Mouse (Mus musculus) myocyte (in vitro differentiated cells): Measurements from ENCODE around the gene Tecpr1.

Source experiments
- CEBPB ChIP-seq: IDR thresholded peaks from 2 replicates; pipeline ENCODE4 v1.6.1; 2011; ENCODE audit warnings: mild to moderate bottlenecking, moderate library complexity; ENCODE audit not compliant: poor library complexity, insufficient read depth, severe bottlenecking
- E2F4 ChIP-seq: IDR thresholded peaks from one replicate; pipeline ENCODE4 v1.6.1; 2011; ENCODE audit warnings: mild to moderate bottlenecking, control low read depth, moderate library complexity; ENCODE audit not compliant: insufficient read depth
- MYOD1 ChIP-seq, 3 experiments: IDR thresholded peaks; one replicate each; pipeline ENCODE4 v1.6.1; 2011; ENCODE audit warnings: control low read depth in 2 of 3, low read depth in 2 of 3, mild to moderate bottlenecking in 2 of 3, moderate library complexity in 1 of 3; ENCODE audit not compliant: insufficient read length in 2 of 3, control insufficient read depth in 1 of 3
- MYOG ChIP-seq, 3 experiments: IDR thresholded peaks; one replicate each; pipeline ENCODE4 v1.6.1; 2011; ENCODE audit warnings: control low read depth in 2 of 3, low read depth in 2 of 3, mild to moderate bottlenecking in 2 of 3; ENCODE audit not compliant: insufficient read length in 2 of 3, control insufficient read depth in 1 of 3, insufficient read depth in 1 of 3
- POLR2A ChIP-seq: IDR thresholded peaks from one replicate; pipeline ENCODE4 v1.6.1; 2011; ENCODE audit warnings: low read depth, mild to moderate bottlenecking, control low read depth, moderate library complexity; ENCODE audit not compliant: insufficient read length
- POLR2AphosphoS2 ChIP-seq: IDR thresholded peaks from one replicate; pipeline ENCODE4 v1.6.1; 2011; ENCODE audit warnings: low read depth, control low read depth; ENCODE audit not compliant: insufficient read length
- SRF ChIP-seq: IDR thresholded peaks from one replicate; pipeline ENCODE4 v1.6.1; 2011; ENCODE audit warnings: low read depth; ENCODE audit not compliant: control insufficient read depth, insufficient read length
- USF1 ChIP-seq: IDR thresholded peaks from one replicate; pipeline ENCODE4 v1.6.1; 2011; ENCODE audit warnings: low read depth, mild to moderate bottlenecking, control low read depth, moderate library complexity

- TF ChIP-seq POLR2AphosphoS2 (peak; percentile 51), CEBPB (no peak), MYOD1 (IDR thresholded peaks at IDR 0.05; ENCODE audit: control insufficient read depth in 1 of 3, insufficient read length in 2 of 3, low read depth in 2 of 3) (no peak), USF1 (no peak), MYOG (IDR thresholded peaks at IDR 0.05; ENCODE audit: control insufficient read depth in 1 of 3, insufficient read depth in 1 of 3, insufficient read length in 2 of 3, low read depth in 2 of 3) (no peak), POLR2A (no peak), SRF (no peak), E2F4 (no peak)
These were observed 38.4 kb upstream of the Tecpr1 start for GRCm38 (mm10) chr5:144261829-144262228.
